Mouse (Mus musculus) liver, embryonic 11.5 days (tissue): ENCODE results near the gene Sgta. TPM values are rescaled to one million over a fixed set of nuclear protein-coding genes. Genes with fewer than 3 reads are reported as not detected.
"Not testable (repeated sequence)": the region's sequence is repeated elsewhere in the genome, so short reads cannot be mapped to it uniquely, and the experiment has no call there.

Source experiments
- ATAC-seq: fragments of 200-750 bp; cut with Nextera tagmentation; replicated peaks from 2 replicates; pipeline ENCODE4 v1.8.0; 2017; ENCODE audit warnings: moderate number of reproducible peaks, mild to moderate bottlenecking, moderate TSS enrichment, moderate library complexity; ENCODE audit not compliant: low FRiP score
- DNase-seq: peaks from one replicate; pipeline ENCODE4 v3.0.0-alpha.2; 2017; ENCODE audit warnings: low spot score
- H3K27ac ChIP-seq: fragments of 300-500 bp; sonication (generic); 2 replicates; pipeline ENCODE4 v1.5.1; 2014; ENCODE audit warnings: mild to moderate bottlenecking, low read depth, low read length, control low read depth
- H3K27me3 ChIP-seq: fragments of 300-500 bp; sonication (generic); replicated peaks from 2 replicates; pipeline ENCODE4 v1.6.1; 2014; ENCODE audit warnings: low read length, mixed read lengths; ENCODE audit not compliant: control insufficient read depth, insufficient read depth
- H3K36me3 ChIP-seq: fragments of 300-500 bp; sonication (generic); 2 replicates; pipeline ENCODE4 v1.6.1; 2014; ENCODE audit warnings: mild to moderate bottlenecking, low read length, moderate library complexity, mixed read lengths; ENCODE audit not compliant: control insufficient read depth, insufficient read depth
- H3K4me1 ChIP-seq: fragments of 300-500 bp; sonication (generic); replicated peaks from 2 replicates; pipeline ENCODE4 v1.6.1; 2014; ENCODE audit warnings: low read length, mixed read lengths; ENCODE audit not compliant: control insufficient read depth, insufficient read depth
- H3K4me2 ChIP-seq: fragments of 300-500 bp; sonication (generic); 2 replicates; pipeline ENCODE4 v1.6.1; 2014; ENCODE audit warnings: mild to moderate bottlenecking, control low read depth, moderate library complexity
- H3K4me3 ChIP-seq: fragments of 300-500 bp; sonication (generic); 2 replicates; pipeline ENCODE4 v1.5.1; 2014; ENCODE audit warnings: low read depth, low read length, control low read depth
- H3K9ac ChIP-seq: fragments of 300-500 bp; sonication (generic); 2 replicates; pipeline ENCODE4 v1.6.1; 2014; ENCODE audit warnings: low read depth, low read length, control low read depth
- H3K9me3 ChIP-seq: fragments of 300-500 bp; sonication (generic); 2 replicates; pipeline ENCODE4 v1.6.1; 2016; ENCODE audit warnings: low read length, inconsistent platforms, mixed read lengths; ENCODE audit not compliant: control insufficient read depth
- WGBS: fragments of 180-500 bp; shearing (Covaris S2); extraction: QIAGEN DNeasy Blood & Tissue Kit; methylation state at CpG from one replicate; pipeline ENCODE4 v1.1.7; 2014; 5-methylcytosine and 5-hydroxymethylcytosine counted together
- polyA plus RNA-seq: library from polyadenylated mRNA; unstranded; fragments of >200 nt; fragmentation: Nextera tagmentation; extraction: Ambion mirVana; gene quantifications from 2 replicates; pipeline ENCODE4 v1.2.1, GENCODE M21; 2014

Gene Sgta
- polyA plus RNA-seq, 1 experiment from 2014 or later, result 147 TPM

DNA sequence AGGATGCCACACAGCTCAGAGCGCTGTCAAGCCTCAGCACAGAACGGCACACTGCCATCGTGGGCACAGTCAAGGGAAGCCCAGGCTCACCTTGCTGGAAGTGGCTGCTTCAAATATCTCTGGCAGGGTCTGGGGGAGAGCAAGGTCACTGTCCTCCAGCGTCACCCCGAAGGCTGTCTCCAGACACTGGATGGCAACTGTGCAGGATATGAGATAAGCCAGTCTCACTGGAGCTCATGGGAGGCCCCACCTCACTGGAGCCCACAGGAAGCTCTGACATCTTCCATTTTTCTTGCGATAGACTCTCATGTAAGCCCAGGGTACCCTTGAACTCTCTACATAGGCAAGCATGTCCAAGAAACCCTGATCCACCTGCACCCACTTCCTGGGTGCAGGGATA, 8.8 kb downstream of the Sgta start:
- Histone ChIP-seq H3K27ac (peak overlapping the region; percentile 59), H3K27me3 (no peaks in the 10 kb centered on the region), H3K9me3 (no peaks in the 10 kb centered on the region), H3K36me3 (peaks cover 56% of the 10 kb centered on the region), H3K4me1 (peaks cover 12% of the 10 kb centered on the region), H3K9ac (no peak overlapping the region), H3K4me2 (0 out of 2 replicates have a peak overlapping the region, but pooled peaks have one; percentile 12), H3K4me3 (peak overlapping the region; percentile 3; the same call in 1 of the 2 replicates)
- WGBS, result 63% methylated on average over 6 of the region's 6 CpGs
- DNase-seq, result no peak
- peak; percentile 72 for ATAC-seq

DNA sequence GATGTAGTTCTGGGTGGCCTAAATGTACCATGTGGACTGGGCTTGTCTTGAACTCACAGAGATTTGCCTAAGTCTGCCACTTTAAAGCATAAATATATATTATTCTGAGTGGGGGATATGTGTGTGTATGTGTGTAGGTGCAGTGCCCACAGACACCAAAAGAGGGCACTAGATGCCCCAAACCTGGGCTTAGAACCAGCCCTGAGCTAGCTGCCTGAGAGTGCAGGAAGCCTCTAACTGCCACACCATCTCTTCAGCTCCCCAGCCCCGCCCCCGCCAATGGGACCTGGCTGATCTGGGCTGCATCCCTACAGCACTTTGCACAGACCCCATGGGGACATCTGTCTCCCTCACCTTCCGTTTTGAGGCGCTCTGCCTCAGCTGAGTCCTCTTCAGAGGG, 9.3 kb downstream of the Sgta start:
- H3K27me3 ChIP-seq, result no peaks in the 10 kb centered on the region
- H3K9me3 ChIP-seq, result no peaks in the 10 kb centered on the region
- DNase-seq (no peak), ATAC-seq (peak; percentile 57)
- H3K36me3 ChIP-seq, result peaks cover 57% of the 10 kb centered on the region
- H3K4me3 ChIP-seq, result peak overlapping the region; percentile 3; the same call in 1 of the 2 replicates
- H3K4me2 ChIP-seq, result 0 out of 2 replicates have a peak overlapping the region, but pooled peaks have one; percentile 12
- H3K4me1 ChIP-seq, result peaks cover 12% of the 10 kb centered on the region
- no peak overlapping the region for H3K9ac ChIP-seq
- WGBS, result 71% methylated on average over 4 of the region's 4 CpGs
- H3K27ac ChIP-seq, result peak overlapping the region; percentile 59; the same call in 1 of the 2 replicates

DNA sequence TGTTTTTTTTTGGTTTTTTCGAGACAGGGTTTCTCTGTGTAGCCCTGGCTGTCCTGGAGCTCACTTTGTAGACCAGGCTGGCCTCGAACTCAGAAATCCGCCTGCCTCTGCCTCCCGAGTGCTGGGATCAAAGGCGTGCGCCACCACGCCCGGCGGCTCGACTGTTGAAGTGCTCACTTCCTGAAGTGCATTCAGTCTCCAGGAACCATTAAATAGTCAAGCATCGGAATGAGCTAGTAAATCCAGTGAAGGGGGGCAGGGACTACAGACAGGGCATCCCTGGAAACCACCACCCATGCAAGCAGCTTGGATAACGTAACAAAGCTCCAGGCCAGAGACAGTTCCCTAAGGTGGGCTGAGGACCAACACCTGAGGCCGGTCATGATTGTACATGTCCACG, 14.7 kb downstream of the Sgta start:
- H3K9me3 ChIP-seq, H3K4me1 ChIP-seq, H3K27ac ChIP-seq, DNase-seq, H3K9ac ChIP-seq, ATAC-seq, H3K4me3 ChIP-seq, H3K27me3 ChIP-seq, H3K4me2 ChIP-seq: not testable (repeated sequence)
- 88% methylated on average over 13 of the region's 14 CpGs for WGBS
- H3K36me3 ChIP-seq, result peaks cover 48% of the 10 kb centered on the region

DNA sequence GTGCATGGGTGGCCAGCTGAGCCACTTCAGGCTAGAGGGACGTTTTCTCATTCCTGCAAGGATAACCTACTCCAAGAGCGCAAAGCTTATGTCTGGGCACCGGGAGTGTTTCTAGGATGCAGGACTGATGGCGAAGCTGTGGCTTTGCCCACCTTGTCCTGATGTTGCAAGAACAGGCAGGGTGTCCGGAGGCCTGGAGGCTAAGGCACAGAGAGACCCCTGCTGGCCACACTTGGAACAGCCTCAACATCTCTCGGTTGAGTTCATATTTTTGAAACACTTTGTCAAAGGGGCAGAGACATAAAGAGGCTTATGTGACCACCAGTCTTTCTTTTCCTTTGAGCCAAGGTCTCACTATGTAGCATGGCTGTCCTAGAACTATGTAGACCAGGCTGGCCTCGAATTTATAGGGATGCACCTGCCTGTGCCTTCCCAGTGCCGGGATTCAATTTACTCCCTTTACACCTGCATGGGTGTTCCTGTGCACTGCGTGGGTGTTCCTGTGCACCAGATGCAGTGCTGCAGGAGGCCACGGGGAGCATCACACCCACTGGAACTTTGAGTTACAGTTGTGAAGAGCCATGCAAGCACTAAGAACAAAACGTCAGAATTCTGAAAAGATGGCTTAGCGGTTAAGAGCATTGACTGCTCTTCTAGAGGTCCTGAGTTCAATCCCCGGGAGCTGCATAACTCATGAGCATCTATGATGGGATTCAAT, 18.4 kb downstream of the Sgta start:
- no peak overlapping the region for H3K27ac ChIP-seq
- H3K4me3 ChIP-seq, result no peak overlapping the region
- no peak overlapping the region for H3K9ac ChIP-seq
- H3K4me2 ChIP-seq, result no peak overlapping the region; the same call in 1 of the 2 replicates
- ATAC-seq, result no peak
- H3K36me3 ChIP-seq, result peaks cover 18% of the 10 kb centered on the region
- WGBS, result 33% methylated on average over 13 of the region's 13 CpGs
- peak; percentile 63 for DNase-seq
- H3K27me3 ChIP-seq, result no peaks in the 10 kb centered on the region
- H3K4me1 ChIP-seq, result no peaks in the 10 kb centered on the region
- H3K9me3 ChIP-seq, result no peaks in the 10 kb centered on the region

DNA sequence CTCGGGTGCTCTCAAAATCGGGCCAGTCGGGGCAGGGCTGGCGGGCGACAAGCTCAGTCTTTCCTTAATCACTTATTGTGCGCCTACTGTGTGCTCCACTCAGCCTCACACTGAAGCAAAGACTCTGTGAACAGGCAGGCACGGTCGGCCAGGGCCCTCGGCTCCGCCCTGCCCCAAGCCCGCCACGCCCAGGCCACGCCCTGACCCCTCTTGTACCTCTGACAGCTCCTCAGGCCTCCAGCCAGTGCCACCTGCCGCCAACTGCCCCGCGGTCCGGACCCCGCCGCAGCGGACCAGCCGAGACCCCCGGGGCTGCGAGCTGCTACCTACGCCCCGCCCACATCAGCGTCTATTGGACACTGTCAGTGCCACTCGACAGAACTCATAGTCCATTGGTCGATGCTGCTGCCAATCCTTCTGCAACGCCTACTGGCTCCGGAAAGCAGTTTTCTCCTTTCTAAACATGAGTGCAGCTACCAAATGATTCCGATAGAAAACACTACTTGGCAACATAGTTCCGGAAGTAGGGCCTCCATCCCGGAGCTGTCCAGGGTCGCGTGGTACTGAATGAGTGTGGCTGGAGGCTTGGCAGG, 22.9 kb downstream of the Sgta start, which contains the start of gene Slc39a3:
Slc39a3 (minus strand) TSS at position 439 of the 593 bp plus-strand sequence.
- H3K4me1 ChIP-seq, result no peaks in the 10 kb centered on the region
- DNase-seq, result peak; percentile 97
- WGBS, result under 1% methylated on average over 35 of the region's 35 CpGs
- peak within 1 kb of the TSS; percentile 73 for H3K4me2 ChIP-seq
- no peaks in the 10 kb centered on the region for H3K9me3 ChIP-seq
- H3K9ac ChIP-seq, result peak within 1 kb of the TSS; percentile 76
- H3K27ac ChIP-seq, result peak within 1 kb of the TSS; percentile 55
- H3K4me3 ChIP-seq, result peak within 1 kb of the TSS; percentile 79
- no peaks in the 10 kb centered on the region for H3K36me3 ChIP-seq
- no peaks in the 10 kb centered on the region for H3K27me3 ChIP-seq
- ATAC-seq, result peak; percentile 98

DNA sequence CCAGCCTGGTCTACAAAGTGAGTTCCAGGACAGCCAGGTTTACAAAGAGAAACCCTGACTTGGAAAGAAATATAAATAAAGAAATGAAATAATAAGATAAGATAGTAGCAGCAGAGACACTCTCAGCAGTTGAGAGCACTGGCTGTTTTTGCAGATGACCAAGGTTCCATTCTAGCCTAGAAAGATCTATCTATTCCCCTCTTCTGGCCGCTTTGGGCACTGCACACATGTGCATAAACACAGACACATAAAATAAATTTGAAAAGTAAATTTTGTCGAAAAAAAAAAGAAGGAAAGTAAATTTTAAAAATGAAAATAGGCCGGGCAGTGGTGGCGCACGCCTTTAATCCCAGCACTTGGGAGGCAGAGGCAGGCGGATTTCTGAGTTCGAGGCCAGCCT, 23.7 kb downstream of the Sgta start:
- H3K36me3 ChIP-seq, result no peaks in the 10 kb centered on the region; the same call in 1 of the 2 replicates
- DNase-seq (no peak), ATAC-seq (no peak)
- H3K9me3 ChIP-seq, result no peaks in the 10 kb centered on the region
- no peaks in the 10 kb centered on the region for H3K27me3 ChIP-seq
- no peak overlapping the region for H3K9ac ChIP-seq
- H3K4me1 ChIP-seq, result no peaks in the 10 kb centered on the region
- H3K4me2 ChIP-seq, result no peak overlapping the region
- no peak overlapping the region for H3K27ac ChIP-seq
- 69% methylated on average over 7 of the region's 7 CpGs for WGBS
- H3K4me3 ChIP-seq, result no peak overlapping the region

DNA sequence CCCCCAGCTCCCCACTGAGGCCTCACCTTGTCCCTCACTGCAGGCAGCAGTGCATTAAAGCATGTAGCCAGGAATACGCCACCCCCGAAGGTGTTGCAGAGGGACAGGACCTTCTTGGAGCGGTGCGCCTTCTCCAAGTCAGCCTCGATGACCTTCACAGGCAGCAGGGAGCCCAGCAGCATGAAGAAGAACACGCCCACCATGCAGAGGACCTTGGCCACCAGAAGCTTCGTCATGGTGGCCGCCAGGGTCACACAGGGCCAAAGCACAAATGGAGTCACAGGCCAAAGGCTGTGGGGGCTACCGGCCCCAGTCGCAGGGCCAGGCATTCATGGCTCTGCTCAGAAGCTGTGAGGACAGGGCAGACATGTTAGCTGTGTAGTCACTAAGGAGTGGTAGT, 26.4 kb downstream of the Sgta start:
- DNase-seq, result no peak
- no peak overlapping the region for H3K4me2 ChIP-seq
- H3K4me3 ChIP-seq, result no peak overlapping the region
- H3K36me3 ChIP-seq, result peaks cover 4% of the 10 kb centered on the region
- no peak overlapping the region for H3K27ac ChIP-seq
- WGBS, result 77% methylated on average over 10 of the region's 10 CpGs
- no peak overlapping the region for H3K9ac ChIP-seq
- H3K27me3 ChIP-seq, result no peaks in the 10 kb centered on the region
- H3K4me1 ChIP-seq, result no peaks in the 10 kb centered on the region
- no peaks in the 10 kb centered on the region for H3K9me3 ChIP-seq
- ATAC-seq, result no peak

DNA sequence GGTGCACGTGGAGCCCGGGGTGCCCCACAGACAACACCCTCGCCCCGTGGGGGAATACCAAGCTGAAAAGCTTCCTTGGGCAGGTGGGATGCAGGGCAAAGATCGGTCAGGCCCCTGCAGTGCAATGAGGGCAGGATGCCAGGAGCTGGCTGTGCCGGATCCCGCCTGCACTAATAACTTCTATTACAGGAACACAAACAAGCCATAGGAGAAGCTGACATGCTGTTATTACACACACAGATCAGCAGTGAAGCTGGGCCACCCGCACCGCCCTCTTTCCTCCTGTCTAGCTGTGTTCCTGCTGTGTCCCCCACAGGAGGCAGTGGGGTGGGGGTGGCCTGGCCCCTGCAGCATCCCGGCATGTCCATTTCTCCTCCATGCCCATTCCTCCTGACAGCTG, 30.9 kb downstream of the Sgta start:
- Histone ChIP-seq H3K9ac (no peak overlapping the region; the same call in 1 of the 2 replicates), H3K4me3 (no peak overlapping the region), H3K4me1 (peaks cover 8% of the 10 kb centered on the region), H3K27me3 (peaks cover 19% of the 10 kb centered on the region), H3K4me2 (no peak overlapping the region), H3K27ac (no peak overlapping the region), H3K36me3 (peaks cover 4% of the 10 kb centered on the region), H3K9me3 (no peaks in the 10 kb centered on the region)
- no peak for DNase-seq
- 71% methylated on average over 10 of the region's 10 CpGs for WGBS
- ATAC-seq, result no peak
